Mouse (Mus musculus) ovary, postnatal 10 days (tissue): ENCODE measurements around the gene Tapt1.

Experiments
- DNase-seq: peaks from one replicate; pipeline ENCODE4 v3.0.0; 2022; ENCODE audit warnings: low spot score

Tapt1 gene

GRCm38 (mm10) chr5:44197806-44198205 lies 28.6 kb downstream of the Tapt1 start:
- no peak for DNase-seq

GRCm38 (mm10) chr5:44196167-44196566 lies 30.3 kb downstream of the Tapt1 start:
- no peak for DNase-seq

- DNase-seq: no peak
Observed at GRCm38 (mm10) chr5:44187370-44187769, 39.1 kb downstream of the Tapt1 start.

GRCm38 (mm10) chr5:44181669-44182068 lies 44.8 kb downstream of the Tapt1 start:
- no peak for DNase-seq

- DNase-seq: no peak
Observed at GRCm38 (mm10) chr5:44180450-44180849, 46.0 kb downstream of the Tapt1 start.

GRCm38 (mm10) chr5:44174046-44174445 lies 52.4 kb downstream of the Tapt1 start:
- DNase-seq: no peak

GRCm38 (mm10) chr5:44166866-44167265 lies 59.6 kb downstream of the Tapt1 start:
- no peak for DNase-seq

GRCm38 (mm10) chr5:44165854-44166253 lies 60.6 kb downstream of the Tapt1 start:
- no peak for DNase-seq

- DNase-seq: no peak
Observed at GRCm38 (mm10) chr5:44164233-44164776, 62.1 kb downstream of the Tapt1 start.

GRCm38 (mm10) chr5:44163318-44163717 lies 63.1 kb downstream of the Tapt1 start:
- no peak for DNase-seq

- no peak for DNase-seq
Observed at GRCm38 (mm10) chr5:44162786-44163185, 63.6 kb downstream of the Tapt1 start.

GRCm38 (mm10) chr5:44159679-44160438 lies 66.6 kb downstream of the Tapt1 start:
- DNase-seq: no peak

- DNase-seq: no peak
Observed at GRCm38 (mm10) chr5:44159231-44159630, 67.2 kb downstream of the Tapt1 start.

GRCm38 (mm10) chr5:44158458-44158857 lies 68.0 kb downstream of the Tapt1 start:
- no peak for DNase-seq

- DNase-seq: no peak
Observed at GRCm38 (mm10) chr5:44157760-44158159, 68.7 kb downstream of the Tapt1 start.

- DNase-seq: no peak
Observed at GRCm38 (mm10) chr5:44153050-44153449, 73.4 kb downstream of the Tapt1 start.

- DNase-seq: no peak
Observed at GRCm38 (mm10) chr5:44151327-44152051, 74.9 kb downstream of the Tapt1 start.

GRCm38 (mm10) chr5:44147732-44148131 lies 78.7 kb downstream of the Tapt1 start:
- DNase-seq: no peak

- no peak for DNase-seq
Observed at GRCm38 (mm10) chr5:44146437-44147332, 79.7 kb downstream of the Tapt1 start.

GRCm38 (mm10) chr5:44143467-44144235 lies 82.8 kb downstream of the Tapt1 start:
- DNase-seq: no peak

- DNase-seq: no peak
Observed at GRCm38 (mm10) chr5:44127487-44127886, 98.9 kb downstream of the Tapt1 start.
